Mouse (Mus musculus): ENCODE data around the gene Olfr1495. TPM values are rescaled to one million over a fixed set of nuclear protein-coding genes. Genes with fewer than 3 reads are reported as not detected.
"Not testable (repeated sequence)": the region's sequence is repeated elsewhere in the genome, so short reads cannot be mapped to it uniquely, and the experiment has no call there.

Olfr1495 gene
- total RNA-seq (2021) = not detected
- long read RNA-seq, experiment 1 = 0 reads
- long read RNA-seq, experiment 2 = 0 reads

- DNase-seq = no peak
Observed at GRCm38 (mm10) chr19:13764306-13764705, at the start of gene Olfr1495. Olfr1495 (plus strand) TSS chr19:13764606.

DNA sequence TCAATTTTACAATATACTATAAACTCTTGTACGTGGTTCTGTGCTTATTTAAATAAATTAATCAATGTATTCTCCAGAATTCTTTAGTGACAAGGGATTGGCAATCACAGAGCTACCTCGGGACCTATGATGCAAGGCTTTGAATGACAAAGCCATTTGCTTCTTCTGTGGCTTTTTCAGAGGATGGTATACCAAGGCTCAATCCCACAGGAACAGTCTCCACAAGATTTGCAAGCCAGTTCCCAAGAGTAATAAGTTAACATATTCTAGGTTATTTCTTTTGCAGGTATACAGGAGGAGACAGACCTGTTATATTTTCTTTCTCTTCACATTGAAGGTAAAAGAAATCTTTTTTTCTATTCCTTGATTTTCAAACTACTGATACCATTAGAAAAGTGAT is 41.4 kb upstream of the Olfr1495 start, which contains the start of gene Olfr1493-ps1:
Olfr1493-ps1 (plus strand) TSS at position 301 of the 400 bp plus-strand sequence.
- no peak for DNase-seq

DNA sequence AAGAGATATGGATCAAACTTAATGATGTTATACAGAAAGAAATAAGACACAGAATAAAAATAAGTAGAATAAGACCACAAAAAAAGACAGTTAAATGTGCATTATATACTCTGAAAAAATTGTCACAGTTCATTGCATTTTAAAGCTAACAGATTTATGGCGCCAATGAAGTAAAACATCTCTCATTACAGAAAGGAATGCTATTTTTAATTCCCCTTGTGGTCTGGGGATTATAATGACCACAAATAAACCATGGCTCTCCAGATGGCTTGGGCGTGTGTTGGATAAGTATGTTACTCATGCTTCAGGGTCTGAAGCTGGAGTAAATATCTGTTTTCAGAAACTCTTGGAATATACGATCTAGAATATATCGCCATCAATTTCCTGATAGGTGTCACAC is 25.0 kb upstream of the Olfr1495 start, which contains the start of gene Olfr1494:
Olfr1494 (plus strand) TSS at position 301 of the 400 bp plus-strand sequence.
- no peak for DNase-seq

GRCm38 (mm10) chr19:13749366-13749765 is 15.0 kb upstream of the Olfr1495 start:
- DNase-seq = no peak

GRCm38 (mm10) chr19:13768565-13769276 is 4.3 kb downstream of the Olfr1495 start:
- DNase-seq = no peak

DNA sequence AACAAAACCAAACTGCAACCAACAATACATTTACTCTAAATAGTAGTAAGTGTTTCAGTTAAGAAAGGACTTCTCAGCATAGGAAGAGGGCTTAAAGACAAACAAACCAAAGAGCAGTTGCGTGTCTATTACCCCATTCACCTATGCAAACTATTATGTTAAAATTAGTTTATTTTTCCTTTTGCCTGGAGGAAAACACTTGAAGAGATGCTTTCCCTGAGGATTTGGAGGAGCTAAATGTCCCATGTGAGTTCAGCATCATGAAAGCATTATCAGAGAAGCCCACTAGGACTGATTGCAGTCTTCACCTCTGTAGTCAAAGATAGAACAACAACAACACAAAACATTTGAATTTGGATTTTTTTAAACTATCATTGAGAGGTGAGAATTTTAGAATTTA is 13.2 kb downstream of the Olfr1495 start, which contains the start of gene Olfr1496:
Olfr1496 (plus strand) TSS at position 301 of the 400 bp plus-strand sequence.
- DNase-seq = no peak

- DNase-seq = no peak
Observed at GRCm38 (mm10) chr19:13798102-13798501, 33.7 kb downstream of the Olfr1495 start, which contains the start of gene Olfr1497. Olfr1497 (minus strand) TSS chr19:13798202.

GRCm38 (mm10) chr19:13805486-13805885 is 41.1 kb downstream of the Olfr1495 start:
- DNase-seq = not testable (repeated sequence)

- DNase-seq = no peak
Observed at GRCm38 (mm10) chr19:13812823-13813222, 48.4 kb downstream of the Olfr1495 start.

DNA sequence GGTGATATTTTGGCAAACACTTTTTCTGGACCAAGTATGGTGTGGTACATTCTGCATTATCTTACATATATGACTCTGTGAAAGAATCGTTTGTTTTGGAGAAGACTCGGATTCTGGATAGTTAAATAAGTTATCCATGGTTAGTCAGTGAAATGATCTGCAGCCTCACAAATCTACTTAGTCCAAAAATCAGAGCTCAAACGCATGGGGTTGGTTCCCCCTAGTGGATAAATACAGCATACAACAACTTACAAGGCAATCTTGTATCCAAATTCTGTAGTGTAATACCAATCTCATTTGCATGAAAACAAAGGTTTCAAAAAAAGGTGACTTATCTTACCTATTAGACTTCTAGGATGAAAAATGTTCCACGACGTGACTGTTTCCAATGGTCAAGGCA is 54.4 kb downstream of the Olfr1495 start:
- no peak for DNase-seq

GRCm38 (mm10) chr19:13819347-13819746 is 54.9 kb downstream of the Olfr1495 start, which contains the start of gene Olfr1499:
Olfr1499 (minus strand) TSS chr19:13819447.
- no peak for DNase-seq

Other genes with a start within 250 kb of the Olfr1495 start
- not detected for gene Olfr1480, start 236.7 kb upstream of the Olfr1495 start, total RNA-seq (2021)
- gene Olfr1484, start 181.1 kb upstream of the Olfr1495 start, total RNA-seq (2021) = not detected
- not detected for gene Olfr1487, start 147.2 kb upstream of the Olfr1495 start, total RNA-seq (2021)
- gene Olfr1489, start 133.0 kb upstream of the Olfr1495 start, total RNA-seq (2021) = not detected
- gene Olfr1490, start 113.5 kb upstream of the Olfr1495 start, total RNA-seq (2021) = not detected
- gene Olfr1491, start 67.3 kb upstream of the Olfr1495 start, total RNA-seq (2021) = not detected
- gene Olfr1493-ps1, start 41.3 kb upstream of the Olfr1495 start, total RNA-seq (2021) = not detected
- gene Olfr1494, start 24.9 kb upstream of the Olfr1495 start, total RNA-seq (2021) = not detected
- not detected for gene Olfr1496, start 13.3 kb downstream of the Olfr1495 start, total RNA-seq (2021)
- not detected for gene Olfr1497, start 33.6 kb downstream of the Olfr1495 start, total RNA-seq (2021)
- gene Olfr1499, start 54.8 kb downstream of the Olfr1495 start, total RNA-seq (2021) = not detected
- not detected for gene Olfr1500, start 65.9 kb downstream of the Olfr1495 start, total RNA-seq (2021)
- gene Olfr1501, start 86.1 kb downstream of the Olfr1495 start, total RNA-seq (2021) = not detected
- not detected for gene Olfr1502, start 97.2 kb downstream of the Olfr1495 start, total RNA-seq (2021)
- not detected for gene Olfr1504, start 133.3 kb downstream of the Olfr1495 start, total RNA-seq (2021)
- gene Olfr1505, start 148.9 kb downstream of the Olfr1495 start, total RNA-seq (2021) = not detected